ENCODE assay signal across 9 mouse cellular contexts in genomic region chr2:166592034-166592912, GRCm38 (mm10).
DNase-seq lines count a peak whose midpoint lies in the region; ATAC-seq and TF ChIP-seq lines count a peak whose summit lies in the region.
"Had no signal": no experiment of that assay in that cellular context is flagged by ENCODE, and none has a peak within 500 bp of the region (broad histone marks: within the 10 kb centered on the region; RNA-seq: fewer than 3 reads in every experiment).

No protein-coding gene starts in this region.

- H3K27me3 ChIP-seq in lung, postnatal 0 days (replicated peaks; ENCODE audit: insufficient read depth, low read length): no peaks in the 10 kb centered on the region
- H3K27me3 ChIP-seq: heart, embryonic 13.5 days had no signal

- ATAC-seq in erythroblast, adult 5-6 weeks (replicated peaks; ENCODE audit: low FRiP score, poor library complexity, severe bottlenecking): peak; percentile 75
- ATAC-seq in lung, postnatal 0 days: peak; percentile 38

- peak; percentile 96 for TF ChIP-seq CTCF in bone marrow macrophage, adult 2 months (IDR thresholded peaks at IDR 0.05; ENCODE audit: low read depth, low read length)
- peak; percentile 99 for TF ChIP-seq CTCF in lung, postnatal 0 days (IDR thresholded peaks at IDR 0.05)

- DNase-seq in CD8-positive naive resting alpha-beta T cell, adult 2 months (ENCODE audit: low read depth in 2 of 2, low spot score in 2 of 2): peak; percentile 65 to 67
- DNase-seq in heart, postnatal 14 days: peak; percentile 82 to 86
- DNase-seq in layer of hippocampus, adult 18-20 months (ENCODE audit: low spot score in 2 of 2): peak; percentile 72 to 91
- peak; percentile 71 for DNase-seq in lung, postnatal 0 days (ENCODE audit: low spot score)
- peak; percentile 77 for DNase-seq in ovary, postnatal 36 days (ENCODE audit: low spot score)
- peak; percentile 81 for DNase-seq in thymus, postnatal 14 days

- no peak overlapping the region for H3K4me2 ChIP-seq in lung, postnatal 0 days (replicated peaks; ENCODE audit: low read depth, low read length)
- H3K4me2 ChIP-seq: heart, embryonic 13.5 days had no signal

- TF ChIP-seq EP300 in lung, postnatal 0 days (IDR thresholded peaks at IDR 0.05): no peak

- intact Hi-C loops in heart, postnatal 14 days (cut with DNase I): loop anchor here (1.0 to 5.0 kb wide), 2 partner anchors 189 to 265 kb away; no protein-coding TSS in a partner anchor

- no peaks in the 10 kb centered on the region for H3K4me1 ChIP-seq in bone marrow macrophage, adult 2 months (ENCODE audit: control insufficient read depth, insufficient read depth, low read length)
- H3K4me1 ChIP-seq in lung, postnatal 0 days (ENCODE audit: insufficient read depth, low read depth, low read length): no peaks in the 10 kb centered on the region
- H3K4me1 ChIP-seq: heart, embryonic 13.5 days had no signal

- H3K9me3 ChIP-seq in lung, postnatal 0 days (ENCODE audit: low read length): no peaks in the 10 kb centered on the region
- H3K9me3 ChIP-seq: heart, embryonic 13.5 days had no signal

- no peak overlapping the region for H3K4me3 ChIP-seq in bone marrow macrophage, adult 2 months (ENCODE audit: insufficient read depth, low read length)
- no peak overlapping the region for H3K4me3 ChIP-seq in lung, postnatal 0 days (ENCODE audit: low read depth, low read length)
- H3K4me3 ChIP-seq: heart, embryonic 13.5 days had no signal

- H3K9ac ChIP-seq in lung, postnatal 0 days (replicated peaks; ENCODE audit: low read depth): no peak overlapping the region
- H3K9ac ChIP-seq: heart, embryonic 13.5 days had no signal

- H3K36me3 ChIP-seq in lung, postnatal 0 days (ENCODE audit: insufficient read depth, low read length): no peaks in the 10 kb centered on the region

- H3K27ac ChIP-seq in bone marrow macrophage, adult 2 months (ENCODE audit: insufficient read depth, low read depth, low read length): no peak overlapping the region
- H3K27ac ChIP-seq in lung, postnatal 0 days (ENCODE audit: low read length): no peak overlapping the region
- H3K27ac ChIP-seq: heart, embryonic 13.5 days had no signal

- no peak for TF ChIP-seq POLR2A in bone marrow macrophage, adult 2 months (IDR thresholded peaks at IDR 0.05; ENCODE audit: borderline replicate concordance, low read depth, low read length)

- WGBS in lung, postnatal 0 days: 46% methylated on average over 21 of the region's 21 CpGs
